Mouse (Mus musculus) heart, adult 2 months (tissue): ENCODE measurements around the gene Mctp1. TPM values are rescaled to one million over a fixed set of nuclear protein-coding genes. Genes with fewer than 3 reads are reported as not detected.

Experiments
- DNase-seq, 2 experiments: peaks; one replicate each; pipeline ENCODE4 v3.0.0; 2021
- H3K27ac ChIP-seq: fragments of 200-600 bp; 2 replicates; pipeline ENCODE4 v1.8.1; 2022
- H3K27me3 ChIP-seq: fragments of 200-500 bp; 2 replicates; pipeline ENCODE4 v1.6.1; 2012; ENCODE audit warnings: mild to moderate bottlenecking, low read length, inconsistent platforms, mixed read lengths; ENCODE audit not compliant: control insufficient read depth, insufficient read depth
- H3K36me3 ChIP-seq: fragments of 200-500 bp; 2 replicates; pipeline ENCODE4 v1.6.1; 2012; ENCODE audit warnings: low read length, inconsistent platforms; ENCODE audit not compliant: control insufficient read depth, insufficient read depth
- H3K4me1 ChIP-seq: fragments of 200-500 bp; 2 replicates; pipeline ENCODE4 v1.6.1; 2011; ENCODE audit warnings: low read length; ENCODE audit not compliant: control insufficient read depth, insufficient read depth
- H3K4me3 ChIP-seq: fragments of 200-600 bp; 2 replicates; pipeline ENCODE4 v1.8.1; 2022
- H3K79me2 ChIP-seq: fragments of 200-500 bp; replicated peaks from 2 replicates; pipeline ENCODE4 v1.6.1; 2012; ENCODE audit warnings: mild to moderate bottlenecking, inconsistent platforms, low read length, moderate library complexity, mixed read lengths; ENCODE audit not compliant: control insufficient read depth, insufficient read depth
- H3K9ac ChIP-seq: fragments of 200-500 bp; 2 replicates; pipeline ENCODE4 v1.6.1; 2012; ENCODE audit warnings: low read depth, mild to moderate bottlenecking, control low read depth, inconsistent platforms, low read length, mixed read lengths
- CTCF ChIP-seq: fragments of 200-600 bp; IDR thresholded peaks from 2 replicates; pipeline ENCODE4 v1.8.1; 2022; ENCODE audit warnings: antibody characterized with exemption, mild to moderate bottlenecking, moderate library complexity
- EP300 ChIP-seq: fragments of 200-500 bp; IDR thresholded peaks from 2 replicates; pipeline ENCODE4 v1.6.1; 2011; ENCODE audit warnings: low read depth, low read length, control low read depth; ENCODE audit not compliant: insufficient read depth
- POLR2A ChIP-seq: fragments of 200-500 bp; IDR thresholded peaks from 2 replicates; pipeline ENCODE4 v1.6.1; 2011; ENCODE audit warnings: mild to moderate bottlenecking, low read depth, low read length, control low read depth; ENCODE audit not compliant: insufficient read depth
- WGBS: fragments of 180-500 bp; shearing (Covaris S2); methylation state at CpG from one replicate; pipeline ENCODE4 v1.1.7; 2018; 5-methylcytosine and 5-hydroxymethylcytosine counted together
- intact Hi-C: fragments of 180-260 bp; cut with DNase I; formaldehyde crosslinking; loops from one replicate; pipeline ENCODE4 v1.15.1; 2025
- polyA plus RNA-seq: library from polyadenylated mRNA; depleted of rRNA; stranded (reverse); fragments of >200 nt; gene quantifications from 2 replicates; pipeline ENCODE4 v1.2.3, GENCODE M21; 2012
- total RNA-seq, 2 experiments: library from RNA; stranded (reverse); gene quantifications; 2 replicates each; pipeline ENCODE4 v1.2.3; 2021

Mctp1 gene
- total and polyA plus RNA-seq, 3 experiments, result 0.43 to 4.3 (median 2.5) TPM

GRCm38 (mm10) chr13:76484086-76484709 lies 99.9 kb downstream of the Mctp1 start:
- no peak for DNase-seq
- Histone ChIP-seq H3K27me3 (no peaks in the 10 kb centered on the region), H3K9ac (no peak overlapping the region), H3K36me3 (no peaks in the 10 kb centered on the region), H3K4me3 (no peak overlapping the region), H3K4me1 (no peaks in the 10 kb centered on the region), H3K27ac (no peak overlapping the region), H3K79me2 (no peaks in the 10 kb centered on the region)
- intact Hi-C loops, result no loop called here
- TF ChIP-seq EP300 (no peak), POLR2A (no peak), CTCF (no peak)
- 3% methylated on average over 2 of the region's 2 CpGs for WGBS

DNA sequence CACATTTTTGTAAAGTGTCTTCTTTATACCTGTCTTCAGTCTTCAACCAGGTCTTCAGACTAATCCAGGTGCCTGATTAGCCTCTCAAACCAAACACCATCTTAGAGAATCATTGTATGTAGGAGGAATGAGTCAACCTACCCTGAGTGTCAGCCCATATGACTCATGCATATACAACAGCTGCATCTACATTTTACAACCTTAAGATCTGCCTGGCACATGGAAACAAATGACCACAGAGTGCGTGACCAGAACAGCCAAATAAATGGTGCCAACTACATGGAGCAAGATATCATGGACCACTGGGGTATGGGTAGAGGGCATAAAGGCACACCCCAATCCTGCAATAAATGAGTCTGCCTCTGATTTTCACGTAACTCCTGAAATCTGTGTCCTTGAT lies 131.6 kb downstream of the Mctp1 start:
- no peak overlapping the region for H3K27ac ChIP-seq
- intact Hi-C loops, result no loop called here

GRCm38 (mm10) chr13:76523170-76523569 lies 138.8 kb downstream of the Mctp1 start:
- no peak for DNase-seq
- Histone ChIP-seq H3K27me3 (no peaks in the 10 kb centered on the region), H3K79me2 (no peaks in the 10 kb centered on the region), H3K9ac (no peak overlapping the region), H3K4me1 (no peaks in the 10 kb centered on the region), H3K36me3 (no peaks in the 10 kb centered on the region), H3K4me3 (no peak overlapping the region), H3K27ac (no peak overlapping the region)
- TF ChIP-seq POLR2A, result no peak
- TF ChIP-seq CTCF, result no peak
- TF ChIP-seq EP300, result no peak
- 61% methylated on average over 1 of the region's 1 CpGs for WGBS
- intact Hi-C loops, result no loop called here

More for the DNA sequence above, 131.6 kb downstream of the Mctp1 start:
- H3K79me2 ChIP-seq, result no peaks in the 10 kb centered on the region
- 70% methylated on average over 2 of the region's 2 CpGs for WGBS
- H3K4me1 ChIP-seq, result no peaks in the 10 kb centered on the region
- DNase-seq, result no peak
- TF ChIP-seq EP300 (no peak), POLR2A (no peak), CTCF (no peak)
- H3K27me3 ChIP-seq, result no peaks in the 10 kb centered on the region
- H3K4me3 ChIP-seq, result no peak overlapping the region
- no peak overlapping the region for H3K9ac ChIP-seq
- H3K36me3 ChIP-seq, result no peaks in the 10 kb centered on the region

DNA sequence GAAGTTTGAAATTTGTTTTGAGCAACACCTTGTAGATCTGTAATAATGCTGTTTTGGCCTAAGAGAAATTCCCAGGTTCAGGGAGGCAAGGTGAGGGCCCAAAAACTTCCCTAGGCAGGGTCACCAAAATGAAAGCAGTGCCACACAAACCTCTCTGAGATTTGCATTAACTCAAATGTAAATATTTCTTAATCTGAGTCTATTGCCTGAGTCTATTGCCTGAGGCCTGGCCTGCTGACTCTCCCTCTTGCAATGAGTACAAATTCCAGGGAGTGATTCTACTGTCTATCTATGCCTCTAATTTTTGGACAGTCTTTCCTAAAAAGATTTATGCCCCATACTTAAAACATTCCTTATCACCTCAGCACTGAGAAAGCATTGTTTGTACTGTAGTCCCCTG lies 143.0 kb downstream of the Mctp1 start:
- Histone ChIP-seq H3K4me1 (no peaks in the 10 kb centered on the region), H3K9ac (no peak overlapping the region), H3K4me3 (no peak overlapping the region), H3K79me2 (no peaks in the 10 kb centered on the region), H3K27me3 (no peaks in the 10 kb centered on the region), H3K27ac (no peak overlapping the region), H3K36me3 (no peaks in the 10 kb centered on the region)
- intact Hi-C loops, result no loop called here
- DNase-seq, result no peak
- no peak for TF ChIP-seq EP300
- no peak for TF ChIP-seq CTCF

GRCm38 (mm10) chr13:76527751-76528150 lies 143.4 kb downstream of the Mctp1 start:
- Histone ChIP-seq H3K36me3 (no peaks in the 10 kb centered on the region), H3K4me1 (no peaks in the 10 kb centered on the region), H3K27ac (no peak overlapping the region), H3K79me2 (no peaks in the 10 kb centered on the region), H3K9ac (no peak overlapping the region), H3K27me3 (no peaks in the 10 kb centered on the region), H3K4me3 (no peak overlapping the region)
- intact Hi-C loops, result no loop called here
- 36% methylated on average over 1 of the region's 1 CpGs for WGBS
- TF ChIP-seq CTCF (no peak), EP300 (no peak), POLR2A (no peak)
- no peak for DNase-seq

DNA sequence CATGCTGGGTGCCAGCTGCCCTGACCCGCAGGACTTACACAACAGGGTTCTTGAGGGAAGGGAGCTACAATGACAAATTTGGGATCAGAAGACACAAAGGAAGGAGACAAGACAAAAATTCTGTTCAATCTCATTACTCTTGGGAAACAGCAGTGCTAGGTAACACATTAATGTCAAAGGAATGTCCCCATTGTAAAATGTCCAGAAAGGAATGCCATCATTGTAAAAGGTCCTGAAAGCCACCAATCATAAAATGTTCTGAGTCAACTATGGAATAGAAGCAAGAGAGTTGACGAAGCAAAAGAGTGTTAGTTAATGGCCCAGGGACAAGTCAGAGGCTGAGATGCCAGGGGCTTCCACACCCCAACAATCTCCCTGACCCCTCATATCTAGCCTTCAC lies 145.6 kb downstream of the Mctp1 start:
- intact Hi-C loops, result no loop called here
- Histone ChIP-seq H3K4me1 (no peaks in the 10 kb centered on the region), H3K27ac (no peak overlapping the region), H3K4me3 (no peak overlapping the region), H3K27me3 (no peaks in the 10 kb centered on the region), H3K36me3 (no peaks in the 10 kb centered on the region), H3K79me2 (no peaks in the 10 kb centered on the region), H3K9ac (no peak overlapping the region)
- DNase-seq, result no peak
- 88% methylated on average over 2 of the region's 2 CpGs for WGBS
- TF ChIP-seq CTCF (no peak), POLR2A (no peak), EP300 (no peak)
